ENCODE assay signal across 19 mouse cellular contexts in genomic region chr3:30176615-30177014, GRCm38 (mm10).
"Had no signal": no experiment of that assay in that cellular context is flagged by ENCODE, and none has a peak within 500 bp of the region (broad histone marks: within the 10 kb centered on the region; RNA-seq: fewer than 3 reads in every experiment).

No protein-coding gene starts in this region.

- H3K27me3 ChIP-seq: liver, embryonic 13.5 days; megakaryocyte, embryonic 14.5 days; midbrain, embryonic 13.5 days; neural tube, embryonic 13.5 days; stomach, embryonic 15.5 days had no signal

- H3K4me1 ChIP-seq: liver, embryonic 13.5 days; megakaryocyte, embryonic 14.5 days; midbrain, embryonic 10.5 days; midbrain, embryonic 13.5 days; neural tube, embryonic 13.5 days; stomach, embryonic 15.5 days had no signal

- ATAC-seq: hindbrain, postnatal 0 days; inflammation-experienced regulatory T-cells, adult 6 months; intestine, embryonic 16.5 days; midbrain, embryonic 13.5 days; midbrain, embryonic 16.5 days had no signal

- H3K9ac ChIP-seq: liver, embryonic 13.5 days; midbrain, embryonic 13.5 days; neural tube, embryonic 13.5 days; stomach, embryonic 15.5 days had no signal

- H3K36me3 ChIP-seq: liver, embryonic 13.5 days; midbrain, embryonic 10.5 days; midbrain, embryonic 13.5 days; neural tube, embryonic 13.5 days; stomach, embryonic 15.5 days had no signal

- H3K27ac ChIP-seq: hindbrain, postnatal 0 days; left cerebral cortex, adult 2 months; liver, embryonic 13.5 days; midbrain, embryonic 10.5 days; midbrain, embryonic 13.5 days; neural tube, embryonic 13.5 days; stomach, embryonic 15.5 days had no signal

- H3K4me3 ChIP-seq: left cerebral cortex, adult 2 months; liver, embryonic 13.5 days; megakaryocyte, embryonic 14.5 days; midbrain, embryonic 10.5 days; midbrain, embryonic 13.5 days; myocyte; neural tube, embryonic 13.5 days; stomach, embryonic 15.5 days had no signal

- H3K9me3 ChIP-seq: liver, embryonic 13.5 days; megakaryocyte, embryonic 14.5 days; midbrain, embryonic 10.5 days; midbrain, embryonic 13.5 days; neural tube, embryonic 13.5 days; stomach, embryonic 15.5 days had no signal

- H3K4me2 ChIP-seq: liver, embryonic 13.5 days; midbrain, embryonic 13.5 days; neural tube, embryonic 13.5 days; stomach, embryonic 15.5 days had no signal

- DNase-seq: kidney, adult 18-20 months; layer of hippocampus, postnatal 36 days; liver, embryonic 13.5 days; lung, postnatal 14 days; retina, postnatal 1 day; right cerebral cortex, postnatal 25 days; spleen, adult 18-20 months; thymus, postnatal 25 days had no signal
